37 mouse cellular contexts compared by ENCODE assay signal in genomic region chr9:20828127-20828526, GRCm38 (mm10). TPM values are rescaled to one million over a fixed set of nuclear protein-coding genes. Genes with fewer than 3 reads are reported as not detected.
"Had no signal": no experiment of that assay in that cellular context is flagged by ENCODE, and none has a peak within 500 bp of the region (broad histone marks: within the 10 kb centered on the region; RNA-seq: fewer than 3 reads in every experiment).

No protein-coding gene starts in this region.

- H3K36me3 ChIP-seq: embryonic facial prominence, embryonic 10.5 days; embryonic facial prominence, embryonic 12.5 days; embryonic facial prominence, embryonic 13.5 days; embryonic facial prominence, embryonic 15.5 days; forebrain, embryonic 10.5 days; forebrain, embryonic 12.5 days; forebrain, embryonic 15.5 days had no signal

- H3K27ac ChIP-seq: embryonic facial prominence, embryonic 10.5 days; embryonic facial prominence, embryonic 12.5 days; embryonic facial prominence, embryonic 13.5 days; embryonic facial prominence, embryonic 15.5 days; forebrain, embryonic 10.5 days; forebrain, embryonic 12.5 days; forebrain, embryonic 13.5 days; forebrain, embryonic 15.5 days; gastrocnemius, adult 2 months; heart, adult 2 months had no signal

- H3K27me3 ChIP-seq: embryonic facial prominence, embryonic 12.5 days; embryonic facial prominence, embryonic 13.5 days; embryonic facial prominence, embryonic 15.5 days; forebrain, embryonic 13.5 days; forebrain, embryonic 15.5 days had no signal

- DNase-seq: cerebellum, adult 8-10 months; cerebellum, adult 9-10 months; cerebellum, adult 9-11 months; cerebellum, postnatal 10 days; cerebellum, postnatal 14 days; cerebellum, postnatal 25 days; cerebellum, postnatal 36 days; embryo, embryonic 11 days; forebrain, postnatal 0 days; gastrocnemius, adult 2 months; gastrocnemius, postnatal 10 days; gastrocnemius, postnatal 14 days; gastrocnemius, postnatal 25 days; gastrocnemius, postnatal 36 days; heart, adult 11 months; heart, adult 18-20 months; heart, adult 2 months had no signal

- H3K9ac ChIP-seq: embryonic facial prominence, embryonic 12.5 days; embryonic facial prominence, embryonic 13.5 days; embryonic facial prominence, embryonic 15.5 days; forebrain, embryonic 12.5 days; forebrain, embryonic 13.5 days; forebrain, embryonic 15.5 days; forebrain, postnatal 0 days had no signal

- H3K4me2 ChIP-seq: embryonic facial prominence, embryonic 12.5 days; embryonic facial prominence, embryonic 13.5 days; embryonic facial prominence, embryonic 15.5 days; forebrain, embryonic 12.5 days; forebrain, embryonic 13.5 days; forebrain, embryonic 15.5 days had no signal

- ATAC-seq: forebrain, embryonic 13.5 days; forebrain, embryonic 14.5 days; forebrain, embryonic 15.5 days; forebrain, embryonic 16.5 days; forebrain, postnatal 0 days had no signal

- H3K9me3 ChIP-seq: embryonic facial prominence, embryonic 10.5 days; embryonic facial prominence, embryonic 12.5 days; embryonic facial prominence, embryonic 13.5 days; embryonic facial prominence, embryonic 15.5 days; forebrain, embryonic 10.5 days; forebrain, embryonic 12.5 days; forebrain, embryonic 13.5 days; forebrain, embryonic 15.5 days had no signal

- H3K4me3 ChIP-seq: embryonic facial prominence, embryonic 10.5 days; embryonic facial prominence, embryonic 12.5 days; embryonic facial prominence, embryonic 13.5 days; embryonic facial prominence, embryonic 15.5 days; erythroblast, embryonic 14.5 days; forebrain, embryonic 10.5 days; forebrain, embryonic 12.5 days; forebrain, embryonic 13.5 days; forebrain, embryonic 15.5 days; gastrocnemius, adult 2 months; heart, adult 2 months had no signal

RNA-seq across cellular contexts. Expression of gene Rdh8, which starts 9.8 kb away (rescaled TPM):
- total RNA-seq: common myeloid progenitor, adult 5-6 weeks; forebrain, postnatal 0 days; gastrocnemius, postnatal 10 days; gastrocnemius, postnatal 4 days; granulocyte monocyte progenitor cell, adult 5-6 weeks; heart, adult 18-20 months; heart, adult 2 months had no signal
- polyA plus RNA-seq: cortical plate, adult 2 months; embryonic facial prominence, embryonic 10.5 days; embryonic facial prominence, embryonic 11.5 days; embryonic facial prominence, embryonic 12.5 days; embryonic facial prominence, embryonic 13.5 days; embryonic facial prominence, embryonic 14.5 days; embryonic facial prominence, embryonic 15.5 days; erythroblast, embryonic 14.5 days; forebrain, embryonic 10.5 days; forebrain, embryonic 11.5 days; forebrain, embryonic 12.5 days; forebrain, embryonic 13.5 days; forebrain, embryonic 14.5 days; forebrain, embryonic 15.5 days; forebrain, embryonic 16.5 days; forebrain, postnatal 0 days; frontal cortex, adult 2 months; gonadal fat pad, adult 2 months; heart, adult 2 months had no signal

RNA-seq across cellular contexts. Expression of gene Col5a3, which starts 13.3 kb away (rescaled TPM):
- polyA plus RNA-seq: erythroblast, embryonic 14.5 days had no signal
